Mouse (Mus musculus) layer of hippocampus, adult 2 months (tissue): ENCODE measurements around the gene Vmac. TPM values are rescaled to one million over a fixed set of nuclear protein-coding genes. Genes with fewer than 3 reads are reported as not detected.

Source experiments
- DNase-seq, 2 experiments: peaks; one replicate each; pipeline ENCODE4 v3.0.0; 2022; ENCODE audit warnings: low spot score in 2 of 2
- H3K27ac ChIP-seq: fragments of 200-600 bp; 2 replicates; pipeline ENCODE4 v1.8.1; 2022
- H3K4me3 ChIP-seq: fragments of 200-600 bp; 2 replicates; pipeline ENCODE4 v1.8.1; 2022; ENCODE audit warnings: mild to moderate bottlenecking
- CTCF ChIP-seq: fragments of 200-600 bp; conservative IDR thresholded peaks from 2 replicates; pipeline ENCODE4 v1.8.1; 2022; ENCODE audit warnings: antibody characterized with exemption, mild to moderate bottlenecking, moderate library complexity
- total RNA-seq, 2 experiments: library from RNA; stranded (reverse); gene quantifications; 2 replicates each; pipeline ENCODE4 v1.2.3; 2021

The Vmac gene
- total RNA-seq, 2 experiments from 2014 or later, result 10.2 to 12.5 TPM

DNA sequence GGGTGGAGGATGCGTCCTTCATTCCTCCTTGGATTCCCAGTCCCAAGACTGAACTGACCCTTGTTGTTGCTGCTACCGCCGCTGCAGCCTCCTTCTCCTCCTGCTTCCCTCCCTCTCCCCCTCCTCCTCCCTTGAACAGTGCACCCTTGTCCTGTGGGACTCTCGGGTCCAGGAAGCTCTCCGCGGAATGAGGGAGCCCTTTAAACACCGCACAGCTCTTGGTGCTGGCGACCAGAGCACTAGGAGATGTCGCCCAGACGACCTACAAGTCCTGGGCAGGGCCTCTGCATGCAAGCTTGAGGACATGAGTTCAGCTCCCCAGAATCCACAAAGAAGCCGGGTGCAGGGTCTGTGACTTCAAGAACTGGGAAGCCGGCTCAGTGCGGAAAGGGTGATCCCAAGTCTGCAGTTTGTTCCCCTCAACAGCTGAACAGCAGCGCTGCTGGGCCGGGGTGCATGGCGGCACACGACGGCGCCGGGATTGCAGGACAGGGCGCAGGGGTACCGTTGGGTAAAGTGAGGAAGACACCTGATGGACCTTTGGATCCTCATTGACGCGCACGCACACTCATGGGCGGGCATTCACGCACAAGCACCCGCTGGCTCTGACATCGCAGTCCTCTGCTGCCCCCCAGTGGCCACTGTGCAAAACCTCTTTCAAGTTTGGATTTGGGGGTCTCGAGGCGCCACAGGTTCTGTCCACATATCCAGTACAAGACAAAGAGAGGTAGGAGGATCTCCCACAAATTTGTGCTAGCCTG is 49.3 kb downstream of the Vmac start:
- DNase-seq, result peak; percentile 81 to 90
- Histone ChIP-seq H3K27ac (peak overlapping the region; percentile 70), H3K4me3 (peak overlapping the region; percentile 70)
- TF ChIP-seq CTCF, result peak; percentile 95

DNA sequence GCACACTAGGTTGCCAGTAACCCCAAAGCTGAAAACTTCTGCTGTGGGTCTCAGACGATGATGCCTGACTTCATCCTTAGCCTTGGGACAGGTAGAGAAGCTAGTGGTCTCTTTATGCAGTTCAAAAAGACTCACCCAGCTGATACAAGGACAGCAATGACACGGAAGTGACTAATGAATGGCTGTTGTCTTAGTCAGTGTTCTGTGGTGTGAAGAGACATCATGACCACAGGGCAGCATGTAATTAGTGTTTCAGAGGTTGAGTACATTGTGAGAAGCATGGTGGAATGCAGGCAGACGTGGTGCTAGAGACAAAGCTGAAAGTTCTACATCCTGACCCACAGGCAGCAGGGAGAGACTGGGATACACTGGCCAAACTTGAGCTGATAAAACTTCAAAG is 50.2 kb downstream of the Vmac start:
- H3K4me3 ChIP-seq, result no peak overlapping the region
- TF ChIP-seq CTCF, result no peak
- no peak overlapping the region for H3K27ac ChIP-seq
- no peak for DNase-seq

DNA sequence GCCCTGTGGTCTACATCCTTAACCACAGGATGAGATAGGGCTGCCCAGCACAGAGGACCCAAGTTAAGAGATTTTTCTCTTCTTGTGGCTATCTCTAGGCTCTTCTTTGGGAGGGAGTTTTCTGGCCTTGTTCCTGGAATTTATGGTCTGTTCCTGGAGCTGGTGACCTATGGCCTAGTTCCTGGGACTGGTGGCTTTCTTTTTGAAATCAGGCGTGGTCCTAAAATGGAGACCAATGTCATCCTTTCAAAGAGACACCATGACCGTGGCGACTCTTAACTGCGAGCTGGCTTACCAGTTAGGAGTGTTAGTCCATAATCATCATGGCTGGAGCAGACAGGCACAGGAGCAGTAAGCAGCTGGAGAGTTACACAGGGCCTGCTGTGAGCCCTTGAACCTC is 51.4 kb downstream of the Vmac start:
- no peak overlapping the region for H3K27ac ChIP-seq
- no peak for DNase-seq
- no peak overlapping the region for H3K4me3 ChIP-seq
- no peak for TF ChIP-seq CTCF

DNA sequence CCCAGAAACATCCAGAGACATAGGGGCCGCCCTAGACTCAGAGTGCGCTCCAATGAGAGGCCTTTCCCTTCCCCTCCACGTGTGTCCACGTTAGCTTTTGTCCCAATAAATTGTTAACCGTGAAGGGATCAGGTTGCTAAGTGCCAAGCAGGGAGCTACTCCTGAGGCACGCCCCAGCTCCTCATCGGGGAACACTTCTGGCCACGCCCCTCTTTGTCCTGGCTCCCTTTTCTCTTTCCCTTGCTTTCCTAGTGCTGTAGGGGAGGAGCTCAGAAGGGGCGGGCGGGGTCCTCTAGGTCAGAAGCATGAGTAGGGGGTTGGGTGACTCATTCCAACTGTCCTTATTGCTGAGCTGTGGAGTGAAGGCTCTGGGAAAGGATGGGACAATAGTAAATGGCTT is 53.5 kb downstream of the Vmac start:
- Histone ChIP-seq H3K27ac (no peak overlapping the region), H3K4me3 (no peak overlapping the region)
- no peak for DNase-seq
- TF ChIP-seq CTCF, result no peak

Other genes starting within 250 kb of the Vmac start
- gene Ptprs, start 241.5 kb downstream of the Vmac start, total RNA-seq, result 100 to 1,000 TPM; 666 to 670 TPM
- gene Znrf4, start 205.6 kb downstream of the Vmac start, total RNA-seq, result not detected
- 1 to 10 TPM; 3.5 to 5.1 TPM for gene Gm20219, start 163.6 kb downstream of the Vmac start, total RNA-seq
- 100 to 1,000 TPM; 134 to 168 TPM for gene Safb2, start 133.4 kb downstream of the Vmac start, total RNA-seq
- 100 to 1,000 TPM; 162 to 193 TPM for gene Safb, start 133.2 kb downstream of the Vmac start, total RNA-seq
- 100 to 1,000 TPM; 134 to 142 TPM for gene 2410015M20Rik, start 108.3 kb downstream of the Vmac start, total RNA-seq
- gene Rpl36, start 104.6 kb downstream of the Vmac start, total RNA-seq, result 100 to 1,000 TPM; 383 to 406 TPM
- gene Lonp1, start 91.1 kb downstream of the Vmac start, total RNA-seq, result 10 to 100 TPM; 56.5 to 60.2 TPM
- 1 to 10 TPM; 1.1 to 1.8 TPM for gene Catsperd, start 89.9 kb downstream of the Vmac start, total RNA-seq
- 10 to 100 TPM; 87.5 to 89.6 TPM for gene Ranbp3, start 44.7 kb downstream of the Vmac start, total RNA-seq
- gene Ndufa11, start 255 bp downstream of the Vmac start, total RNA-seq, result 100 to 1,000 TPM; 196 to 229 TPM
- gene Nrtn, start 39.5 kb upstream of the Vmac start, total RNA-seq, result 1 to 10 TPM; 2.5 to 3.3 TPM
- 10 to 100 TPM; 73.9 to 74.4 TPM for gene Dus3l, start 46.7 kb upstream of the Vmac start, total RNA-seq
- gene Prr22, start 52.2 kb upstream of the Vmac start, total RNA-seq, result 1 to 10 TPM in 1 of 2 experiments, under 1 TPM in 1; 0.79 to 1.9 TPM
- gene Rfx2, start 113.0 kb upstream of the Vmac start, total RNA-seq, result 1 to 10 TPM; 5.4 to 6.4 TPM
- gene Acsbg2, start 156.4 kb upstream of the Vmac start, total RNA-seq, result not detected
- gene 1700061G19Rik, start 157.5 kb upstream of the Vmac start, total RNA-seq, result under 1 TPM; 0.13 to 0.22 TPM
- 10 to 100 TPM; 81.0 to 87.5 TPM for gene Mllt1, start 217.4 kb upstream of the Vmac start, total RNA-seq